Mouse (Mus musculus): Measurements from ENCODE around the gene Pik3cg. TPM values are rescaled to one million over a fixed set of nuclear protein-coding genes. Genes with fewer than 3 reads are reported as not detected.

The Pik3cg gene
- polyA plus RNA-seq, 1 experiment, result 1.5 TPM

- no peak for TF ChIP-seq CTCF (IDR thresholded peaks at IDR 0.05; ENCODE audit: borderline replicate concordance, extremely low read depth, insufficient read depth, insufficient read length)
- no peak for TF ChIP-seq POLR2A (IDR thresholded peaks at IDR 0.05; ENCODE audit: borderline replicate concordance, extremely low read depth, insufficient read depth, insufficient read length, poor library complexity, severe bottlenecking)
- no peak for DNase-seq (ENCODE audit: low read depth)
Observed at GRCm38 (mm10) chr12:32201070-32201585, 7.3 kb downstream of the Pik3cg start.

DNA sequence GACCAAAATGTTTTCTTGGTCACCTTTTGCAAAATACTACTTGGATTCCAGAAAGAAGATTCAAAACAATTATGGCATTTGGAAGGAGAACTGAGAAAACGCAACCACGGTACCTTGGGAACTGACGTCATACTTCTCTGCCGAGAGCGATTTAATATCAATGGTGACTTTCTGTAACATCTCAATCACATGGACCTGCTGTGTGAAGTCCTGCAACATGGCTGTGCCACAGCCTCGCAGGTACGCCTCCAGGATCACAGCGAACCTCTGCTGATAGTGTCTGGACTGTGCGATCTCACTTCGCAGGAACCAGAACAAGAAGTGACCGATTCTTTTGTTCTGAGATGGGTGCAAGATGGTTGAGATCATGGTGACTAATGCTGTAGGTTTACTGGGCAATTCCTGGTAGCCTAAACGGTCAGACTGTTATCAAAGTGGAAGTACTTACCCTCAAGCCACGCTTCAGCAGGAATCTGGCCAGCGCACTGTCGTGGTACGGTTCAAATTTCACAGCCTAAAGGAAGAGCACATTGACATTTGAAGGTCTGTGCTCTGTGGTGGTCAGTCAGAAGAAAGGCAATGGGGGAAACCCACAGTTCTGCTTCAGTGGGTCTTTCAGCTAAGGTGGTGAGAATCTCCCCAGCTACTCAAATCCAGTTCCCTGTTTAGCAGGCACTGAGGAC, 7.9 kb downstream of the Pik3cg start:
- DNase-seq (ENCODE audit: low read depth), result no peak
- no peak for TF ChIP-seq CTCF (IDR thresholded peaks at IDR 0.05; ENCODE audit: borderline replicate concordance, extremely low read depth, insufficient read depth, insufficient read length)
- TF ChIP-seq POLR2A (IDR thresholded peaks at IDR 0.05; ENCODE audit: borderline replicate concordance, extremely low read depth, insufficient read depth, insufficient read length, poor library complexity, severe bottlenecking), result no peak

DNA sequence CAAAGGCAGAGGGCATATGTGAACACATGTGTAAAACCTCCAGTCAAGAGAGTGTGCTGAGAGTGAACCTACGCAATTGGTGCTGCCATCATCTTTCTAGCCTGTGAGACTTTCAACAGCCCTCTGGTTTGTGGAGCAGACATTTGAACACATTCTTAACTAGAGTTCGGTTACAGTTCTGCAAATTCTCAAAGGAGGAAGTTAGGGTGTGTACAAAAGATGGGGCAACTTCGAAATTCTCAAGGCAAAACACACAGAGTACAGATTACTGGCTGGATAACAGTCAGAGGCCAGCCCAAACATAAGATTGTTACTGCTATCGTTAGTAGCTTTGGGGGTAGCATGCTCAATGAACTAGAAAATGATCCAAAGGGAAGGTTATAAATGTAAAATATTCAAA, 9.0 kb downstream of the Pik3cg start:
- no peak for DNase-seq (ENCODE audit: low read depth)
- TF ChIP-seq CTCF (IDR thresholded peaks at IDR 0.05; ENCODE audit: borderline replicate concordance, extremely low read depth, insufficient read depth, insufficient read length), result no peak
- TF ChIP-seq POLR2A (IDR thresholded peaks at IDR 0.05; ENCODE audit: borderline replicate concordance, extremely low read depth, insufficient read depth, insufficient read length, poor library complexity, severe bottlenecking), result no peak

DNA sequence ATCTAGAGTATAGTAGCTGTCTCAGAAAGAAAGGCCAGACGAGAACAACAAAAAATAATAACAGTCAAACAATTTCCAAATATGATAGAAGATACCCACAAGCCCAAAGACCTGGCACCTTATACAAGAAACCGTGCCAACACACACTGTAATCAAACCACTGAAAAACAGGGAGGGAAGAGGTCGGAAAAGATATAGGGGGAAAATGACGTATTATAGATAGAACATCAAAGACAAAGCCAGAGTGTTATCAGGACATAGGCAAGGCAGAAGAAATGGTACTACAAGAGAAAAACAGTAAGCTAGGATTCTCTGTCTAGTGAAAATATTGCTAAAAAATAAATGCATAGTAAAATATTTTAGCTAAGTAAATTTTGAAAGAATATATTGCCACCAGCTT, 10.4 kb downstream of the Pik3cg start:
- no peak for DNase-seq (ENCODE audit: low read depth)
- TF ChIP-seq POLR2A (IDR thresholded peaks at IDR 0.05; ENCODE audit: borderline replicate concordance, extremely low read depth, insufficient read depth, insufficient read length, poor library complexity, severe bottlenecking) (no peak), CTCF (IDR thresholded peaks at IDR 0.05; ENCODE audit: borderline replicate concordance, extremely low read depth, insufficient read depth, insufficient read length) (no peak)

- no peak for DNase-seq (ENCODE audit: low read depth)
- no peak for TF ChIP-seq CTCF (IDR thresholded peaks at IDR 0.05; ENCODE audit: borderline replicate concordance, extremely low read depth, insufficient read depth, insufficient read length)
- no peak for TF ChIP-seq POLR2A (IDR thresholded peaks at IDR 0.05; ENCODE audit: borderline replicate concordance, extremely low read depth, insufficient read depth, insufficient read length, poor library complexity, severe bottlenecking)
Observed at GRCm38 (mm10) chr12:32195000-32195399, 13.5 kb downstream of the Pik3cg start.

- DNase-seq (ENCODE audit: low read depth), result no peak
- TF ChIP-seq CTCF (IDR thresholded peaks at IDR 0.05; ENCODE audit: borderline replicate concordance, extremely low read depth, insufficient read depth, insufficient read length), result no peak
- no peak for TF ChIP-seq POLR2A (IDR thresholded peaks at IDR 0.05; ENCODE audit: borderline replicate concordance, extremely low read depth, insufficient read depth, insufficient read length, poor library complexity, severe bottlenecking)
Observed at GRCm38 (mm10) chr12:32194358-32194757, 14.1 kb downstream of the Pik3cg start.

GRCm38 (mm10) chr12:32190927-32191326, 17.5 kb downstream of the Pik3cg start:
- TF ChIP-seq CTCF (IDR thresholded peaks at IDR 0.05; ENCODE audit: borderline replicate concordance, extremely low read depth, insufficient read depth, insufficient read length), result no peak
- TF ChIP-seq POLR2A (IDR thresholded peaks at IDR 0.05; ENCODE audit: borderline replicate concordance, extremely low read depth, insufficient read depth, insufficient read length, poor library complexity, severe bottlenecking), result no peak
- DNase-seq (ENCODE audit: low read depth), result no peak

DNA sequence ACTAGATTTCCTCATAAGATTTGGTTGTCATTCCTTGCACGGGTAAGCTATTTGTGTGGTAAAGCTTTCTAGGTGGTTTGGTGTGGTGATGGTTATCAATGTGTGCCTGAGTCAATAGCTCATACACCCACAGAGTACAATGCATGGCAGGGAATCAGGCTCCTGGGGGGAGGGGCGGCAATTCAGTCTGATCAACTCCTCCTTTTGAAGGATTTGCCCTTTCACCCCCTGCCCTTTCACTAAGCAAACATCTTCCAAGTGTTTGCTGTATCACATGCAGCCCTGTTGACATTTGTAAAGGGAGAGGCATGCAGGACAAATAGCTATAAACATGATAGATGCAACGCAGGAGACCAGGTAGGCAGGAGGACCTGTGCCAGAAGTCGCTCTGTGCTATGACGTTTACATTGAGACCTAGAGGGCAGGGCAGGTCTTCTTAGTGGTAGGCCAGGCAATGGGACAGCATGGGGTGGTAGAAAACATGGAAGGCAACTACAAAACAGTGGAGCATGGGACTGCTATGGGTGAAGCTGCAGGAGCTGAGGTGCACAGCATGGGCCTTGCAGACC, 20.7 kb downstream of the Pik3cg start:
- TF ChIP-seq CTCF (IDR thresholded peaks at IDR 0.05; ENCODE audit: borderline replicate concordance, extremely low read depth, insufficient read depth, insufficient read length), result no peak
- no peak for DNase-seq (ENCODE audit: low read depth)

GRCm38 (mm10) chr12:32186627-32187255, 21.7 kb downstream of the Pik3cg start:
- no peak for TF ChIP-seq POLR2A (IDR thresholded peaks at IDR 0.05; ENCODE audit: borderline replicate concordance, extremely low read depth, insufficient read depth, insufficient read length, poor library complexity, severe bottlenecking)
- no peak for TF ChIP-seq CTCF (IDR thresholded peaks at IDR 0.05; ENCODE audit: borderline replicate concordance, extremely low read depth, insufficient read depth, insufficient read length)
- DNase-seq (ENCODE audit: low read depth), result no peak

DNA sequence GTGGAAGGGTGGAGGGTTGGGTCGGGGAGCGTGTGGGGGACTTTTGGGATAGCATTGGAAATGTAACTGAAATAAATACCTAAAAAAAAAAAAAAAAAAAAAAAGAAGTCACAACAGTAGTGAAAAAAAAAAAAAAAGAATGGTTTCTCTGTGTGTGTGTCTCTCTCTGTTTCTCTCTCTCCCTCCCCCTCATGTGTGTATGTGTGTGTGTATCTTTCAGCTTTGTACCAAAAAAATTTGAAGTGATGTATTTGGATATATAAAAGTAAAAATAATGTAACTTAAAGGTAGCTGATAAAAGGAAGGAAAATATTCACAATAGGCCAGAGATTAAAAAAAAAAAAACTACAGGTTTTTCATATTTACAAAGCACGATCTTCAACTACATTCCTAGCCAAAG, 23.6 kb downstream of the Pik3cg start:
- DNase-seq (ENCODE audit: low read depth), result no peak
- TF ChIP-seq POLR2A (IDR thresholded peaks at IDR 0.05; ENCODE audit: borderline replicate concordance, extremely low read depth, insufficient read depth, insufficient read length, poor library complexity, severe bottlenecking) (no peak), CTCF (IDR thresholded peaks at IDR 0.05; ENCODE audit: borderline replicate concordance, extremely low read depth, insufficient read depth, insufficient read length) (no peak)

- TF ChIP-seq POLR2A (IDR thresholded peaks at IDR 0.05; ENCODE audit: borderline replicate concordance, extremely low read depth, insufficient read depth, insufficient read length, poor library complexity, severe bottlenecking) (no peak), CTCF (IDR thresholded peaks at IDR 0.05; ENCODE audit: borderline replicate concordance, extremely low read depth, insufficient read depth, insufficient read length) (no peak)
- peak; percentile 49 for DNase-seq (ENCODE audit: low read depth)
Observed at GRCm38 (mm10) chr12:32183584-32183983, 24.9 kb downstream of the Pik3cg start.
